Mouse (Mus musculus) Muller cell, postnatal 12 days (primary cell): Measurements from ENCODE around the gene Mtg2.

Source experiments
- DNase-seq: peaks from one replicate; pipeline ENCODE4 v3.0.0-alpha.2; 2015; ENCODE audit errors: inconsistent ontology term

Gene Mtg2

DNA sequence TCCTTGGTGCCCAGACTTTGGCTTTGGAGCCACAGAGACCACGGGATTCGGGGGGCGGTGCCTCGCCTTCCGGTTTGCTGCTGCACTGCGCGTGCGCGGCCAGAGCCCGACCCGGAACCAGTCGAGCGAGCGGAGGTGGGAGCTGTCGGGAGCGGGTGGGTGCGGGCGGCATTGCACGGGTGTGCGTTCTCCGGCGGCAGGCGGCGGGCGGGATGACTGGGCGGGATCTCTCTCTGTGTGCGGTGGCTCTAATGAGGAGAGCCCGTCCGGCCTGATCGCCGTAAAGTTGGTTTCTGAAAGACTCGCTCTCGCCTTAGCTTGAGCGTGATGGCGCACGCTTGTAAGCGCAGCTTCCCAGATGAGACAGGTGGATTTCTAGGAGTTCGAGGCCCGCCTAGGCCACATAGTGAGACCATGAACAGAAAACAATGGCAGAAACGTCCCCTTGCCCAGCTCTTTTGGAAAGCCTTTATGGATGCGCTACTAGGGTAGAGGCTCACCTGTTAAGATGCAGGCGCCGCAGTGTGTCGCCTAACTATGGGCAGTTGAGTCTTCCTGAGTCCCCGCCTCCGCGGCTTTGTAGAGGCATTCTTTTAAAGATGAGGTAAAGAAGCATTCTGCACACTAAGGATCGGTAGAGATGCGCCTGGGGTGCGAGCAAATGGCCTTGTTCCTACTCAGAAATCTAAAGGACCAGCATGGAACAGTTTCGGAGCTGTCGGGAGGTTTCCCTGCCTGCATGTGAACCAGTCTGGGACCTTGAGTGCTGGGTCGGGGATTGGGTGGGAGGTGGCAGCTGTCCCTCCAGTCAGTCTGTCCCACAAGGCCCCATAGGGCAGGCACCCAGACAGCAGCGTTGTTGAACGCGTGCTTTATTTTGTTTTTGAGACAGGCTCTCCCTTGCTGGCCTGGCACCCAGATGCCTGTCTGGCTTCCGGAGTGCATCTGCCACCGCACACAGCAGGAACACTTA lies at the start of gene Mtg2:
Gene Mtg2 (plus strand): TSS at position 108 of the 973 bp plus-strand sequence.
- DNase-seq: peak; percentile 95

DNA sequence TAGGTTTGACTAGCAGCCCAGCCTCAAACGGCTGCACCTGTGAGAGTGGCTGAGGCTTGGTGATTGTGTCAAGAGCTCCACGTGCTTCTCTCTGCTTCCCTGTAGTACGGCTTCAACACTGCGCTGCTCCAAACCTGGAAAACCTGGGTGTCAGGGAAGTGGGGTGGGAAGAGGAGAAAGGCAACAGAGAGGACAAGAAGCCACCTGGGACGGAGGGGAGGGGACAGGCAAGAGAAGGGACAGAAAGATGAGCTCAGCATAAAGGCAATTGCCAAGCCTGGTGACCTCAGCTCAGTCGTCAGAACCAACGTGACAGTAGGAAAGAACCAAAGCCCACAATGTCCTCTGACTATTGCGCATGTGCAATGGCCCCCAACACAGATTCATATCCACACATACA lies 49.5 kb upstream of the Mtg2 start:
- DNase-seq: no peak

DNA sequence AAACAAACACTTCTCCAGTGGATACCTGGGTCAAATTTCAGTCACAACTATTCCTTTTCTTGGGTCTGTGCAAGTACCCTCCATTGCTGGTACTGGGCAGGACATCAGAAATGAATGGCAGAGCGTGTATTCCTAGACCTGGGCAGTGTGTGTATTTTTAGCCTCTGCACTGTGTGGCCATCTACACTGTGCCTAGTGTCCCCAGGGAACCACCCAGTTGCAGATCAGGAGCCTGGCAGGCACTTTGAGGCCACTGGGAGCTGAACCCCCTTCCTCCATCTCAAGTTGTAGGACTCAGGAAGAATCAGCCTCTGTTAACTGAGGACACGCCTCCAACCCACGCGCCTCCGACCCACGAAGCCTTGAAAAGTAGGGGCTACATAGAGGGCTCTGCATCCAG lies 47.6 kb upstream of the Mtg2 start:
- DNase-seq: no peak

DNA sequence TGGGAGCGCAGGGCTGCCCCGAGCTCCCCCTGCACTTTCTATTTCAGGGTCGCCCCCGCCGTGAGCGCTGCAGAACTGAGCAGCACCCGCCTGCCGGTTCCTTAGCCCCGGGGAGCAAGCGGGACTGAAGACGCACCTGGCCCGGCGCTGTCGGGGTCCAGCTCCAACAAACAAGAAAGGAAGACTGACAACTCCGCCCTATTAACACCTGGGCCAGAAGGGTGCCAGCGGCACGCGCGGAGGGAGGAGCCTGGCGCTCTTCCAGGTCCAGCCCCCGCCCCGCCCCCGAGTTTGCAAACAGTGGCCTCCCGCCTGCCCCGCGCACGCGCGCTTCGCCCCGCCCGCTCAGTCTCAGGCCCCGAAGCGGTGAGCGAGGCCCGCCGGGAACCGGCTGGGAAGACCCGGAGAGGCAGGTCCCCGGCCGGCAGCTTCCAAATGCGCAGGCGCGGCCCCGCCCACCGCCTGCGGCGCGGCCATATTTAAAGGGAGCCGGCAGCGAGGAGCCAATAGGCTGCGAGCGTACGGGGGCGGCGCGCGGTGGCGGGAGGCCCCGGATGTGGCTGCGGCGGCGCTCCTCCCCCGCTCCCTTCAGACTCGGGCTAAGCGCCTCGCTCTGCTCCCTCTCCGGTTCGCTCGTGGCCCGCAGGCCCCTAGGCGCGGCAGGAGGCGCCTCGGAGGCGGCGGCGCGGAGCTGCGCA lies 45.8 kb upstream of the Mtg2 start, which contains the start of gene Lsm14b:
Gene Lsm14b (plus strand): TSS at position 587 of the 698 bp plus-strand sequence.
- peak; percentile 100 for DNase-seq

DNA sequence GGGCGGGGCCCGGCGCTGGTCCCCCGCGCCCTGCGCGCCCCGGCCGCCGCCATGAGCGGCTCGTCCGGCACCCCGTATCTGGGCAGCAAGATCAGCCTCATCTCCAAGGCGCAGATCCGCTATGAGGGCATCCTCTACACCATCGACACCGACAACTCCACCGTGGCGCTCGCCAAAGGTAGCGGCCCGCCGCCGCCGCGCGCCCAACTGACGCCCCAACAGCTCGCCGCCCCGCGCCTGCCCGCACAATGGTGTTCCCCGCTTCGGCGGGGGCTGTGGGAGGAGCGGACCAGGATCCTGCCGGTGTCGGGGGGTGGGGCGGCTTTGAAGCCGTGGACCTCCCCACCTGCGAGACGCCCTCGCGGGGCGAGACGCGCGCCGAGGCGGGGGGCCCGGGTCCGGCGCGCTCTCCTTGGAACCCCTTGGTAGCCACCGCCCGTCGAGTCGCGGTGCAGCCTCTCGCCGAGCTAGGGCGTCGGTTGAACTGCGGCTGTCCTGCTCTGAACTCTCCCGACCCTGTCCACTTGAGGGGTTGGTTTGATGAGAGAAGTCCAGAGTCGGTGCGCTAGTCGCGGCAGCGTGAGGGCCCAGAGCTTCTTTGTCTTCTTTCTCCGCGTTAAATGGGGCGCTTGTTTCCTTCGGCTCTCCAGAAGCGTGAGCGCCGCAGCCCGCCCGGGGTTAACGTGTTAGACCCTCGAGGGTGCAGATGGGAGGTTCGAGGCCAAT lies 45.1 kb upstream of the Mtg2 start:
- peak; percentile 62 for DNase-seq

DNA sequence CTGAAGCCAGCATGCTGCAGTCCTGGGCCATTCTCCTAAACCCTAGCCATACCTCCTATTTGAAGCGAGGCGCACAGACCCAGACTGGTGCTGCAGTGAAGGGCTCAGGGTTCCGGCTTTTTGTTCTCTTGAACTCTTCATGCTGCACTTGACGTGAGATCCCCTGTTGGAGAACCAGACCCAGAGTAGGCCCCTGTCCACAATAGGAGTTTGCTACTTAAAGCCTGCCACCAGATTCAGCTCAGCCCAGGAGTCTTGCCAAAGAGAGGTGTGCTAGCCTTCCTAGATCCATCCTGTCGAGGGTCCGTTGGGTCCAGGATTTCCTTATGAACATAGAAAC lies 44.6 kb upstream of the Mtg2 start:
- DNase-seq: no peak

DNA sequence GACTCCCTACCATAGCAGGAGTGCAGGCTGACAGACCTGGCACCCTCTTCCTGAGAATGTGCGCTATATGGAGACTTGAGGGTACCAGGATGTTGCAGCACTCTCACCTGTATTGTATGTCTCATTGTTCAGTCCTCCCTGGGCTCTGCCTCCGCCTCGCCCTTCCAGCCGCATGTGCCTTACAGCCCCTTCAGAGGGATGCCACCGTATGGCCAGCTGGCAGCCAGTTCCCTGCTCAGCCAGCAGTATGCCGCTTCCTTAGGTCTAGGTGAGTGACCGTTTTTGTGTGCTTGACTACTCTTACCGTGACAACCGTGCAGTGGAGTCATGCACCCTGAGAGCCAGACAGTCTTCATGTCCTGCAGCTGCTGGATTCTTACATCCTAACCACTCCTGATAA lies 42.6 kb upstream of the Mtg2 start:
- no peak for DNase-seq

DNA sequence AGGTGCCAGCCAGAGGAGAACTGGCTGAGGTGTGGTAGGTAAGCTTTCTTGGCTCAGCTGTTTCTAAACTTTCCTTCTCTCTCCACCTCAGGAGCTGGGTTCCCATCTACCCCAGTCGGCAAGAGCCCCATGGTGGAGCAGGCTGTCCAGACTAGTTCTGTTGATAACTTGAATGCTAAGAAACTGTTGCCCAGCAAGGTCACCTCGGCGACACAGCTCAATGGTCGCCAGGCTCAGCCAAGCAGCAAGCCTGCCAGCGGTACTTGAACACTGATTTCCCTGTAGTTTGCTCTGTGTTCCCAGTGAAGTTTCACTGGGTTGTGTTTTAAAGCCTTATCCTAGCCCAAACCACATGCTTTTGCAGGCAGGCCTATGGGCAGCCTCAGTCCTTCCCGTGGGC lies 39.1 kb upstream of the Mtg2 start:
- no peak for DNase-seq

DNA sequence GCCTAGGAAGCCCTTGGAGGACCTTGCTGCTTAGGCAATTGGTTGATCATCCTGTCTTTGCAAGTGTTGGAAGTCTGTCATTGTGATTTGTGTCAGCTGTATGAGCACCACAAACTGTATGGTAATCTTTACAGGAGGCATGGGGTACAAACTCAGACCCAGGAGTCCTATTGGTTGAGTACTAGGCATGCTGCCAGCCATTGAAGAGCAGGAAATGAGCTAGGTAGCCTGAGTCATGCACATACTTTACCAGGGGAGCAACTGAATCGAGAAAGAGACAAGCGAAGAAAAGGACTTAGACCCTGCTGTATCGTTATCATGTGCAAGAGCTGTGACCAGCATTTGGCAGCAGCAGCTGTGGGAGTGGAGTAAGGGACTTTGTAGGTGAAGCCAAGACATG lies 37.5 kb upstream of the Mtg2 start:
- DNase-seq: peak; percentile 80

DNA sequence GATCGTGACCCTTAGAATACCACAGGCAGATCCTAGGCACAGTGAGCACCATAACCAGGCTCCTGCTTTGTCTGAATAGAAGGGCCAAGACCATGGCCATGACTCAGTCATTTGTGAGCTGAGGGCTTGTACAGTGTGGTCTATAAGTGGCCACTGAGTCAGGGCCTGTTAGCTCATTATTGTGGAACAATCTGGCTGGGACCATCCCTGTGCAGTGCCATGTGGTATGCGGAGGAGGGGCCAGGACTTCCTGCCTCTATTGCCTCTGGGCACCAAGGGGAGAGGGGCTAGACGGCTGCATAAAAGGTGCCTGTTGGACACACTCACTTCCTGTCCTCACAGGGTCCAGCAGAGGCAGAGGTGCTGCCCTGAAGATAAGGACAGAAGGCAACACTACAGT lies 36.4 kb upstream of the Mtg2 start:
- DNase-seq: peak; percentile 71

DNA sequence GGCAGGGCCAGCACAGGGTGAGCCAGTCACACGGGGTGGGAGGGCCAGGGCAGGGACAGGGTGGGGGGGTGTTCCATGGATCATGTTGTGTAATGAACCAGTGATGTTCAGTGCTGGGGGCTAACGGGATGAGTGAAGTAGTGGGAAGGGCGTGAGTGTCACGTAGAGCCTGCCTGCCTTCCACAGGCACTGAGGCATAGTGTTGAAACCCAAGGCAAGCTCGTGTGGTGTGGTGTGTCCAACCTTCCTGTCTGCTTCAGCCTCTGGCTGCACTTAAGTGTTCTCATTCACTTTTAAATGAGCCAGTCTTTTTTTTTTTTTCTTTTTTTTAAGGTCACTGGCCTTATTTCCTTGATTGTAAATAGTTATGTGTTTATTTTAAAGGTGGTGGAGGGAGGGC lies 35.6 kb upstream of the Mtg2 start:
- no peak for DNase-seq

DNA sequence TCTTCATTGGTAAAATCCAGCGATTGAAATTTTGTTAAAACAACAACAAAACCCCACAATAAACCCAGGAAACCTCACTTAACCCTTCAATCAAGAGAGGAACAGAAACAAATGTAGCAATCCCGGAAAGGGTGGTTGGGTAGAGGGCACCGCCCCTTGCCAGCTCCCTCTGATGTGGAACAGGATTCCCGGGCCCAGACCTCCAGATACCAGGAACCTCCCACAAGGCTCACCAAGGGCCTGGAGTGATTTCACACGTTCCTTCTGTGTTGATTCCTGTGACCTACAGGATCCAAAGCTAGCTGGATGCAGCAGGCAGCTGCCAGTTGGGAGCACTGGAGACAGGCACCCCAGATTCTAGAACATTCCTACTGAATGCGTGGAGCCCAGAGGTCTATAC lies 30.0 kb upstream of the Mtg2 start:
- DNase-seq: no peak

DNA sequence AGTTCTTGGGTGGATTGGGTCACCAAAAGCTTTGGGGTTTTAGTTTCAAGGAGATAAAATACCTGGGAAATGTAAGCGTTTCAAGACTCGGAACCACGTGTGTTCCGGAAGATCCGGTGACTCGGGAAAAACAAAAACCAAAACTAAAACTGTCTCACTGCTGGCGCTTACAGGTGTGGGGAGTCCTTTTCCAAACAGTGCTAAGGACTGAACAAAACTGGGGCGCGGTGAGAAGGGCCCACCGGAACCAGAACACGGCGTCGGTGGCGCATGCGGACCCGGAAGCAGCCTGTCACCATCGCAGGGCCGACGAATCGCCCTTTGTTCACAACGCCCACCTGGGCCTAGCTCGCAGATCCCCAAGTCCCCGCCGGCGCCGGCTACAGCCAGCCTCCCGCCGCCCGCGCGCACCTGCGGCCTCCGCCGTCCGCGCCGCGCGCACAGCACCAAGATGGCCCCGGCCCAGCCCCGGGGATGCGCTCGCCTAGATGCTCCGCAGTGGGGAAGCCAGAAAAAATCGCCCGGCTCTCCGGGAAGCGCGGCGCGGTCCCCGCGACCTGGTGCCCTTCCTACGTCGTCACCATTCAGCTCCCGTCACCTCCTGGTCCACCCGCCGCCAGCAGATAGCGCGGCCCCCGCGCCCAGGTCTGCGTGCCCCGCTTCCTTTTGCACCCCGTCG lies 28.7 kb upstream of the Mtg2 start:
- no peak for DNase-seq

DNA sequence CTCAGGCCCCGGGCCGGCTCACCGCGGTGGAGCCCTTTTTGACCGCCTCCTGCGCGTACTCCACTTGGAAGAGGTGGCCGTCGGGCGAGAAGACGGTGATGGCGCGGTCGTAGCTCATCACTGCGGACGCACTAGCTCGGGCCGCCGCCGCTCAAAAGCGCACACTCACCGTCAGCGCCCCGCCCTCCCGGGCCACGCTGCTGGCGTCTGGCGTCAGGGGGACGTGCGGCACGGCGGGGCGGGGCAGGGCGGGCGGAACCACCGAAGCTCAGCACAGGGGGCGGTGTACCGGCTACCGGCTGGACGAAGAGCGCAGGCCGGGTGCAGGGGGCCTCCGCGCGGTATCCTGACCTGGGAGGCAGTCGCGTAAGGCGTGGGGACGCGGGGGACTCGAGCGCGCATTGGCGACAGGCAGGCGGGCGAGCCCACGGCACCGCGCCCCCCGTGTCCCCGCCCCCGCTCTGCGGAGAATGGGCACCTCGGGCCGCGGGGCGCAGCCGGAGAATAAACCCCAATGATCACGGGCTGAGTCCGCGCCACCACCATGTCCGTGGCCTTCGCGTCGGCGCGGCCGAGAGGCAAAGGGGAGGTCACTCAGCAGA lies 28.0 kb upstream of the Mtg2 start, which contains the start of the genes Psma7 and Ss18l1:
Gene Psma7 (minus strand): TSS at position 178 of the 602 bp plus-strand sequence.
Gene Ss18l1 (plus strand): TSS at position 254 of the 602 bp plus-strand sequence.
- DNase-seq: peak; percentile 95

DNA sequence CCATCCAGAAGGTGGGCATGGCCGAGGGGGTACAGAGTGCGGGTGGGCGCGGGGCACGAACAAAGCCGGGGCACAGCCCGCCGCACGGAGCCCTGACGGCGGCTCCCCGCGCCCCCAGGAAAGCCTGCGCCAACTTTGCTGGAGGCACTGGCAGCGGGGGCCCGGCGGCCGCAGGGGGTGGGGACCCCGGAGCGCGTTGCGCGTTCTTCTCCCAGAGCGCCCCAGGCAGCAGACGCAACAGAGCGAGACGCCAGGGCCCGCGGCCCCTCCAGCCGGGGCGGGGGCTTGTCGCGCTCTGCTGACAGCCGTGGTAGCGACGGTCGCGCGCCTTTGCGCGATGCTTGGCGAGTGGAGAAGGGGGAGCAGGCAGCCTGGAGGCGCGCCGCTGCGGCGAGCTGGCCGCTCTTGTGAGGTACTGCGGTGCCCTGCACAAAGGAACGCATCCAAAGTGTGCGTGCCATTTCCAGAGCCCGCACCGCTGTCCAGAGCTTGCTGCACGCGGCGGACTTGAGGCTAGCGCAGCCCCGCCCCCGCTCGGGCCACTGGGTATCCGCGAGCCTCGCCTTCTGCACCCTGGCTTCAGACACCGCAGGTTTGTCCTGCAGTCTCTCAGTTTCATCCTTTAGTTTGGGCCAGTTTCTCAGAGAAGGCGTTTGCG lies 27.4 kb upstream of the Mtg2 start:
- peak; percentile 70 for DNase-seq

DNA sequence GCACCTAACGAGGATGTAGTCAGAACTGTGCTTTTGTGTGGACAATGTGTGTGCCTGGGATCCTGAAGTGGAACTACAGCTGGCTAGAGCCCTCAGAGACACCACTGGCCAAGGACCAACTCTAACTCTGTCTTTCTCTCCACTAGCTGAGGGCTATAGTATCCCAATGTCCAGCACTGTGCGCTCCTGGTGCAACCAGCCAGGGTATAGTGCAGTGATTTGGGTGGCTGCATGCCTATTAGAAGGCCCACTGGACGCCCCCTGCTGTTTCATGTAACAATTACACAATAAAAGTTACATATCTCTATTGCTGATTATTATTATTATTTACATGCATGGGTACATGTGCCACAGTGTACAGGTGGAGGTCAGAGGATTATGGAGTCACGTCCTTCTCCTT lies 25.1 kb upstream of the Mtg2 start:
- peak; percentile 41 for DNase-seq

DNA sequence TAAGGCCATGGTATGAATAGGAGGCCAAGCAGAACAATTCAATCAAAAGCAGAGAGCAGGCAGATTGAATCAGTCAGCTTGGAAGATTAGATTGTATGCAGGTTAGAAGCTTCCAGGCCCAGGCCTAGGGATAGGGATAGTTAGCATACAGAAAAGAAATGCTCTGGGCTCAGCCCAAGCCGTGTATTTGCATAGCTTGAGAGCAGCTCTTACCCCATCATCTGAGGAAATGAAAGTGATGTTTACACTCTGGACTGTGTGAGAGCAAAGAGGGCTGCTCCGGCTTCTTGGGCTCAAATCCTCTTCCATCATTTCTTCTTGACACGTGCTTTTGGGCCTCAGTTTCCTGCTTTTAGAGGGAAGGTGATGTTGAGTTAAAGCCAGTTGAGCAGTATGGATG lies 22.8 kb upstream of the Mtg2 start:
- no peak for DNase-seq

DNA sequence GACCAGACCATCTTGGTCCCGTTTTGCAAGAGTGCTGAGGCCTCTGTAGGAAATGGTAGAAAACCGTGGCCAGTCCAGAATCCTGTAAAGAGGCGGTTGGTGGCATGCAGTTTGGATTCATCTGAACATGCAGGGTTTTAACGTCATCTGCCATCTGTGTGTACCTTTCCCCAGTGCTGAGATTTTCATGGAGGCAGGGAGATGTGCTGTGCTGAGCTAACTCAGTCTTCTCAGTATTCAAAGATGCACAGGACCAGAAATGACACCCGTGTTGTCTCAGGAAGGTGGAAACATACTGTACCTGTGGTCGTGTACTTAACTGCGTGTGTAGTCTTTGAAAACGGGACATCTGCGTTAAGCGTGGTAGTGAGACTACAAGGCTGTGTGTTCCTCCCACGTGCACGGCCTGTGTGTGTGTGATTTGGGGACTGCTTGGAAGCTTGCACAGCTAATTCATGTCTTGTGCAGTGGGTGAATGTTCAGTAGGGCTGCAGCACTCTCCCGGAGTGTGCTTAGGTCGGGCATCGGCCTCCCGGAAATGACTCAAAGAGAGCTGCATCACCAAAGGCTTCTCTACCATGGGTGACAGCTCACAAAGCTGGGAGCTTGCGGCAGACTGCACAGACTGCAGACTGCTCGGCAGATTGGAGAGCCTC lies 22.3 kb upstream of the Mtg2 start:
- no peak for DNase-seq

DNA sequence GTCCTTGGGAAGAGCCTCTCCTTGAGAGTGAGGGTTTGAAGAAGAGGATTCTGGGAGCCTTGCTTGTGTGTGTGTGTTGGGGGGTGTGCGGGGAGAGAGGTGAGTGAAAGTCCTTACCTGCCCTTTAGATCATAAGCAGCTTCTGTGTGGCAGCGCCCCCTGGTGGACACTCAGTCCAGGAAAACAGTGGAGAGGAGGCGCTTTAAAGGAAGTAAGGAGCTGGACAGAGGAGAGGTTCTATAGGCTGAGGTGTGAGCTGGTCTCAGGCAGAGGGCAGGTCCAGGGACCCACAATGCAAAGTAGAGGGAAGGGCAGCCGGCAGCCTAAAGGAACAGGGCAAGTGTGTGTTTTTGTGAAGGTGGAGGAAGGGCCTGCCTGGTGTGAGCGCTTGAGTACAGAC lies 19.4 kb upstream of the Mtg2 start:
- DNase-seq: peak; percentile 69
